Mouse (Mus musculus) embryonic facial prominence, embryonic 11.5 days (tissue): ENCODE data around the gene Dst. TPM values are rescaled to one million over a fixed set of nuclear protein-coding genes. Genes with fewer than 3 reads are reported as not detected.
A peak's percentile ranks its signal among the peaks of the same experiment; 100 is the strongest.

Experiments used
- ATAC-seq: fragments of 200-750 bp; cut with Nextera tagmentation; replicated peaks from 2 replicates; pipeline ENCODE4 v1.8.0; 2017; ENCODE audit warnings: low read depth; ENCODE audit not compliant: insufficient number of reproducible peaks, low FRiP score, low TSS enrichment
- DNase-seq: peaks from one replicate; pipeline ENCODE4 v3.0.0-alpha.2; 2015; ENCODE audit warnings: low spot score
- H3K27ac ChIP-seq: fragments of 300-500 bp; sonication (generic); replicated peaks from 2 replicates; pipeline ENCODE4 v1.5.1; 2014; ENCODE audit warnings: mild to moderate bottlenecking, low read depth, low read length, control low read depth
- H3K27me3 ChIP-seq: fragments of 300-500 bp; sonication (generic); 2 replicates; pipeline ENCODE4 v1.6.1; 2014; ENCODE audit warnings: mild to moderate bottlenecking, low read length, moderate library complexity, mixed read lengths; ENCODE audit not compliant: control insufficient read depth, insufficient read depth
- H3K36me3 ChIP-seq: fragments of 300-500 bp; sonication (generic); replicated peaks from 2 replicates; pipeline ENCODE4 v1.6.1; 2014; ENCODE audit warnings: low read depth, mild to moderate bottlenecking, low read length, moderate library complexity, mixed read lengths; ENCODE audit not compliant: control insufficient read depth, insufficient read depth
- H3K4me1 ChIP-seq: fragments of 300-500 bp; sonication (generic); 2 replicates; pipeline ENCODE4 v1.6.1; 2014; ENCODE audit warnings: low read length, mixed read lengths; ENCODE audit not compliant: control insufficient read depth, insufficient read depth
- H3K4me2 ChIP-seq: fragments of 300-500 bp; sonication (generic); 2 replicates; pipeline ENCODE4 v1.6.1; 2014; ENCODE audit warnings: low read depth, mild to moderate bottlenecking, control low read depth, low read length, moderate library complexity
- H3K4me3 ChIP-seq: fragments of 300-500 bp; sonication (generic); 2 replicates; pipeline ENCODE4 v1.5.1; 2014; ENCODE audit warnings: low read depth, low read length, control low read depth
- H3K9ac ChIP-seq: fragments of 300-500 bp; sonication (generic); replicated peaks from 2 replicates; pipeline ENCODE4 v1.6.1; 2014; ENCODE audit warnings: mild to moderate bottlenecking, control low read depth, low read length
- H3K9me3 ChIP-seq: fragments of 300-500 bp; sonication (generic); replicated peaks from 2 replicates; pipeline ENCODE4 v1.6.1; 2016; ENCODE audit warnings: mild to moderate bottlenecking, low read length, inconsistent platforms, mixed read lengths; ENCODE audit not compliant: control insufficient read depth
- WGBS: fragments of 180-500 bp; shearing (Covaris S2); extraction: QIAGEN DNeasy Blood & Tissue Kit; methylation state at CpG from one replicate; pipeline ENCODE4 v1.1.7; 2014; 5-methylcytosine and 5-hydroxymethylcytosine counted together
- polyA plus RNA-seq: library from polyadenylated mRNA; unstranded; fragments of >200 nt; fragmentation: Nextera tagmentation; extraction: Ambion mirVana; gene quantifications from 2 replicates; pipeline ENCODE4 v1.2.1, GENCODE M21; 2014

Gene Dst
- polyA plus RNA-seq, 1 experiment from 2014 or later: 20.7 TPM

GRCm38 (mm10) chr1:34005726-34006638 lies 98.0 kb downstream of the Dst start:
- DNase-seq (peak; percentile 84), ATAC-seq (peak; percentile 41; the same call in 1 of the 2 replicates)
- H3K9me3 ChIP-seq: no peaks in the 10 kb centered on the region
- peak overlapping the region; percentile 50 for H3K4me3 ChIP-seq
- peak overlapping the region; percentile 56 for H3K9ac ChIP-seq
- no peaks in the 10 kb centered on the region; the same call in none of the 2 replicates for H3K4me1 ChIP-seq
- H3K4me2 ChIP-seq: peak overlapping the region; percentile 45
- H3K27ac ChIP-seq: no peak overlapping the region
- WGBS: under 1% methylated on average over 29 of the region's 29 CpGs
- H3K36me3 ChIP-seq: no peaks in the 10 kb centered on the region
- H3K27me3 ChIP-seq: no peaks in the 10 kb centered on the region

GRCm38 (mm10) chr1:34006828-34007361 lies 98.9 kb downstream of the Dst start:
- WGBS: 11% methylated on average over 5 of the region's 5 CpGs
- Histone ChIP-seq H3K4me3 (peak overlapping the region; percentile 50), H3K27me3 (no peaks in the 10 kb centered on the region), H3K36me3 (no peaks in the 10 kb centered on the region), H3K27ac (no peak overlapping the region), H3K4me2 (peak overlapping the region; percentile 45), H3K9me3 (no peaks in the 10 kb centered on the region), H3K4me1 (no peaks in the 10 kb centered on the region; the same call in none of the 2 replicates), H3K9ac (no peak overlapping the region)
- ATAC-seq (no peak), DNase-seq (no peak)

GRCm38 (mm10) chr1:34007379-34007778 lies 99.4 kb downstream of the Dst start:
- Histone ChIP-seq H3K9ac (peak overlapping the region; percentile 27; the same call in 1 of the 2 replicates), H3K9me3 (no peaks in the 10 kb centered on the region), H3K27me3 (no peaks in the 10 kb centered on the region), H3K4me2 (peak overlapping the region; percentile 45), H3K4me1 (no peaks in the 10 kb centered on the region; the same call in none of the 2 replicates), H3K4me3 (peak overlapping the region; percentile 0; the same call in 1 of the 2 replicates), H3K36me3 (no peaks in the 10 kb centered on the region), H3K27ac (no peak overlapping the region)
- no peak for DNase-seq
- 16% methylated on average over 4 of the region's 4 CpGs for WGBS
- no peak for ATAC-seq

GRCm38 (mm10) chr1:34011051-34011677 lies 103.1 kb downstream of the Dst start:
- peak overlapping the region; percentile 79 for H3K4me3 ChIP-seq
- 1% methylated on average over 47 of the region's 47 CpGs for WGBS
- H3K9me3 ChIP-seq: no peaks in the 10 kb centered on the region
- H3K36me3 ChIP-seq: no peaks in the 10 kb centered on the region
- no peak overlapping the region for H3K27ac ChIP-seq
- DNase-seq: peak; percentile 76
- H3K4me1 ChIP-seq: no peaks in the 10 kb centered on the region; the same call in none of the 2 replicates
- ATAC-seq: peak; percentile 74
- peak overlapping the region; percentile 84 for H3K9ac ChIP-seq
- H3K4me2 ChIP-seq: peak overlapping the region; percentile 97
- H3K27me3 ChIP-seq: no peaks in the 10 kb centered on the region

GRCm38 (mm10) chr1:34011821-34012271 lies 103.8 kb downstream of the Dst start:
- DNase-seq (peak; percentile 25), ATAC-seq (peak; percentile 51)
- Histone ChIP-seq H3K9me3 (no peaks in the 10 kb centered on the region), H3K4me1 (no peaks in the 10 kb centered on the region; the same call in none of the 2 replicates), H3K36me3 (no peaks in the 10 kb centered on the region), H3K27me3 (no peaks in the 10 kb centered on the region), H3K4me3 (peak overlapping the region; percentile 79), H3K27ac (0 out of 2 replicates have a peak overlapping the region, but pooled peaks have one; percentile 8), H3K4me2 (peak overlapping the region; percentile 97), H3K9ac (peak overlapping the region; percentile 84)
- 0% methylated on average over 16 of the region's 16 CpGs for WGBS

GRCm38 (mm10) chr1:34013490-34013889 lies 105.5 kb downstream of the Dst start:
- 68% methylated on average over 5 of the region's 5 CpGs for WGBS
- no peak for ATAC-seq

GRCm38 (mm10) chr1:34016780-34017179 lies 108.8 kb downstream of the Dst start:
- no peak overlapping the region for H3K4me2 ChIP-seq

More at GRCm38 (mm10) chr1:34013490-34013889, 105.5 kb downstream of the Dst start:
- Histone ChIP-seq H3K27ac (no peak overlapping the region), H3K4me3 (no peak overlapping the region), H3K9ac (no peak overlapping the region), H3K27me3 (no peaks in the 10 kb centered on the region), H3K9me3 (no peaks in the 10 kb centered on the region), H3K4me1 (no peaks in the 10 kb centered on the region), H3K36me3 (no peaks in the 10 kb centered on the region), H3K4me2 (no peak overlapping the region)
- DNase-seq: peak; percentile 42

More at GRCm38 (mm10) chr1:34016780-34017179, 108.8 kb downstream of the Dst start:
- WGBS: 66% methylated on average over 15 of the region's 15 CpGs
- DNase-seq: no peak
- no peaks in the 10 kb centered on the region for H3K4me1 ChIP-seq
- H3K36me3 ChIP-seq: no peaks in the 10 kb centered on the region
- H3K9me3 ChIP-seq: no peaks in the 10 kb centered on the region
- no peak overlapping the region for H3K4me3 ChIP-seq
- ATAC-seq: no peak
- no peak overlapping the region for H3K9ac ChIP-seq
- no peaks in the 10 kb centered on the region for H3K27me3 ChIP-seq
- no peak overlapping the region for H3K27ac ChIP-seq
